Mouse (Mus musculus) stomach, postnatal 0 days (tissue): ENCODE results near the gene Rxylt1.

ENCODE experiments used
- CTCF ChIP-seq: IDR thresholded peaks from 2 replicates; pipeline ENCODE4 v1.5.1; 2016; ENCODE audit warnings: antibody characterized with exemption, low read depth, mild to moderate bottlenecking, moderate library complexity
- EP300 ChIP-seq: optimal IDR thresholded peaks from 2 replicates; pipeline ENCODE3; 2016; ENCODE audit warnings: antibody characterized with exemption

DNA sequence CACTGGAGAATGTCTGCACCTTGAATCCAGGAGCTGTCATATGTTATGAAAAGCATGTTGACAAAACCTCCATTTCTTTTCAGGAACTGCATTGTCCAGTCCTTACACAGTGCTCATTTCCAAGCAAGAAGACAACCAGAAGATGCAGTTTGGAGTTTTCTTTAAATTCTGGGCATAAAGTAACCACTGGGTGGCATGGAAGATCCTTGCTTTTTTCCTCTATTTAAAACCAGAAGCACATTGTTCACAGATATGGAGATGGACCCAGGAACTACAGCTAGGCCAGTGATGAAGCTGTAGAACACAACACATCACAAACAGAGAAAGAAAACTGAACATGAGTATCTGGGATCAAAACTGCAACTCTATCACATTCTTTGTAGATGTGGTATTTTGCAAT, 28.0 kb downstream of the Rxylt1 start:
- TF ChIP-seq CTCF (peak; percentile 54), EP300 (no peak)
